Mouse (Mus musculus) bone marrow macrophage, adult 2 months (primary cell): ENCODE measurements around the gene Mier1. TPM values are rescaled to one million over a fixed set of nuclear protein-coding genes. Genes with fewer than 3 reads are reported as not detected.
A peak's percentile ranks its signal among the peaks of the same experiment; 100 is the strongest.

ENCODE experiments used
- H3K27ac ChIP-seq: 2 replicates; pipeline ENCODE4 v1.5.1; 2012; ENCODE audit warnings: low read depth, low read length; ENCODE audit not compliant: insufficient read depth
- H3K4me1 ChIP-seq: 2 replicates; pipeline ENCODE4 v1.6.1; 2012; ENCODE audit warnings: low read length; ENCODE audit not compliant: control insufficient read depth, insufficient read depth
- H3K4me3 ChIP-seq: 2 replicates; pipeline ENCODE4 v1.5.1; 2012; ENCODE audit warnings: mild to moderate bottlenecking, low read length, moderate library complexity; ENCODE audit not compliant: insufficient read depth
- CTCF ChIP-seq: IDR thresholded peaks from 2 replicates; pipeline ENCODE4 v1.5.1; 2012; ENCODE audit warnings: low read depth, mild to moderate bottlenecking, low read length, moderate library complexity
- POLR2A ChIP-seq: IDR thresholded peaks from 2 replicates; pipeline ENCODE4 v1.6.1; 2012; ENCODE audit warnings: mild to moderate bottlenecking, low read depth, low read length, borderline replicate concordance
- polyA plus RNA-seq: library from polyadenylated mRNA; stranded (reverse); fragments of >200 nt; gene quantifications from 2 replicates; pipeline ENCODE4 v1.2.4, GENCODE M21; 2012; ENCODE audit not compliant: missing spikeins, insufficient read depth, insufficient read length

Gene Mier1
- polyA plus RNA-seq, 1 experiment = 67.5 TPM

DNA sequence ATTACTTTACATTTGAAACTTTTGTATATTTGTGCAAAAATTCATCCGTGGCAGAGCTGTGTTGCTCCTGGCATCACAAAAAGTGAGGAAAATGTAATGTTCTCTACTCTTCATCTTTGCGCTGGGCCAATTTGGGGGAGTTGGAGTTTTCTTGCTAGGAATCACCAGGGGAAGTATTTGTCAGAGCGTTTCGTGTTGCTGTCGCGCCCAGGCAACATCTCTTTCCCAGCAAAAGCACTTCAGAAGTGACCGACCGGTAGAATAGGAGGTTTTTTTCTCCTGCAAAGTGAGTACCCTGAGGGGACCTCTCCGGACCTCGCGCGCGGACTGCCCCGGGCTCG, 4.7 kb downstream of the Mier1 start:
- peak overlapping the region; percentile 89 for H3K4me3 ChIP-seq
- TF ChIP-seq CTCF (no peak), POLR2A (no peak)

GRCm38 (mm10) chr4:103119229-103120027, 5.2 kb downstream of the Mier1 start:
- peaks cover 13% of the 10 kb centered on the region for H3K4me1 ChIP-seq
- TF ChIP-seq CTCF (no peak), POLR2A (no peak; the same call in 1 of the 2 replicates)
- peak overlapping the region; percentile 89 for H3K4me3 ChIP-seq
- H3K27ac ChIP-seq = peak overlapping the region; percentile 85

More for the DNA sequence above, 4.7 kb downstream of the Mier1 start:
- Histone ChIP-seq H3K27ac (peak overlapping the region; percentile 34), H3K4me1 (peaks cover 13% of the 10 kb centered on the region)

DNA sequence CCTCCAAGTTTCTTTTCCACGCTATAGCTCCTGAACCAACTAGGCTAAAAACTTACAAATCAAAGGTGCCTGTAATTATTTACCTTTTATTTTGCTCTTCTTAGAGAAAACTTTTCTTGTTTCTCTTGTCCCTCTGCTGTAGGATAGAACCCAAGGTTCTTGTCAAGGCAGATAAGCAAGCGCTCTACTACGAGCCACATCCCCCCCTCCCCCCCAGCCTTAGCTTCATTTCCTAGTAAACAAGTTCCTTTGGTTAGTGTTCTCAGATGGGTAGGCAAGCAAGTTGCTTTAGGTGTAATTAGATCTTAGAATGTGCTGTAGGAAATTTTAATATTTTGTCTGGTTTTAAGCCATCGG, 5.8 kb downstream of the Mier1 start:
- TF ChIP-seq CTCF (no peak), POLR2A (no peak)
- Histone ChIP-seq H3K4me1 (peaks cover 14% of the 10 kb centered on the region), H3K27ac (peak overlapping the region; percentile 85), H3K4me3 (peak overlapping the region; percentile 89)

DNA sequence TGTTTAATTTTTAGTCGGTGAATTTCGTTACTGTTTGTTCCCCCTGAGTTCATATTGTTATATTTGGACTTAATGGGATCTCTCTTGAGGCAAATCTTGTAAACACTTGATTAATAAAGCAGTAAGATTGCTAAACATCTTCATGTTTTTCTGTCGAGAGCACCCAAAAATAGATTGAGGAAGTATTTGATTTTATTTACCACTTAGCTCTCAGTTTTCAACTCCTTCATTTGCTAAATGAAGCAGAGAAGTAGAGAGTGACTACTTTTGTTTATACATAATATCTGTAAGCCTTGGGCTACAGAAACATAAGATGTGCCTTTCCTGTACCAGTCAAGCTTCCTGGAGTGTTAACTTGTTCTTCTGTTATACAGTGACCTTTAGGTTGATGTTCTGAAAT, 6.2 kb downstream of the Mier1 start:
- Histone ChIP-seq H3K4me1 (peaks cover 10% of the 10 kb centered on the region), H3K27ac (peak overlapping the region; percentile 85), H3K4me3 (peak overlapping the region; percentile 89)
- TF ChIP-seq CTCF = no peak

GRCm38 (mm10) chr4:103120874-103121389, 6.7 kb downstream of the Mier1 start:
- TF ChIP-seq POLR2A = no peak
- no peak for TF ChIP-seq CTCF
- peak overlapping the region; percentile 46 for H3K4me3 ChIP-seq
- peak overlapping the region; percentile 69 for H3K27ac ChIP-seq
- H3K4me1 ChIP-seq = peaks cover 8% of the 10 kb centered on the region

- Histone ChIP-seq H3K4me1 (peaks cover 8% of the 10 kb centered on the region), H3K4me3 (peak overlapping the region; percentile 51), H3K27ac (no peak overlapping the region)
- TF ChIP-seq POLR2A = no peak
- no peak for TF ChIP-seq CTCF
Observed at GRCm38 (mm10) chr4:103123086-103123485, 8.9 kb downstream of the Mier1 start.

DNA sequence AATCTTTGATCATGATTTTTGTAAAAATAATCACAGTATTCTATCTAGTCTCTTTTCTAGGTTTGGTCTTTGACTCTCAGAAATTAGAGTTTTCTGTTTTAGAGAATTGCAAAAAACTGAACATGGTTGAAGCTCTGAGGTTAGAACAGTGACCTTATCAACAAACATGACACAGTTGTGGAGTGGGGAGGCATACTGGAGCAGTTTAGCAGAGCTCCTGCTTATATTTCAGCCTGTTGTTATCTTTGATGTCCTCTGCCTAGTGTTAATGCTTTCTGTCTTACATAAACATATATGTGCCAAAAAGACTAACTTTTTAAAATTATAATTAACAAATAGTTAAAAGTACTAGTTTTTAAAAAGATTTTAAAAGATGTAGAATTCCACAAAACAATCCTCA, 9.4 kb downstream of the Mier1 start:
- peaks cover 8% of the 10 kb centered on the region for H3K4me1 ChIP-seq

DNA sequence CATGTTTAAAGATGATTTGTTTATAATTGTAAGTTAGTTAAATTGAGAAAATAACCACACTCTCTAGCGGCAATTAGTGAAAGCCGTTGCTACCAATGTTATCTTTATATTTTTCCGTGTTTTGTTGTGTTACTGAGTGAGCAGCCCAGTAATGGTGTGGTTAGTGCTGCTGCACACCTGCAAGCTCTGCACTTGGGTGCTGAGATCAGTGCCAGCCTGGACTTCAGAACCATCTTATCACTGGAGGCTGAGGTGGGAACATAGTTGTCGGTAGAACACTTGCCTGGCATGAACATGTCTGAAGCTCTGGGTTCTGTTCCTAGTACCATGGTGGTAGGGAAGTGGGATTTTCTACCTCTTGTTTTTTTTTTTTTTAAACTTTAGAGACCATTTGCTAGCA, 12.3 kb downstream of the Mier1 start:
- no peak for TF ChIP-seq POLR2A
- TF ChIP-seq CTCF = no peak
- Histone ChIP-seq H3K4me3 (no peak overlapping the region), H3K4me1 (peaks cover 8% of the 10 kb centered on the region), H3K27ac (no peak overlapping the region)

More for the DNA sequence above, 9.4 kb downstream of the Mier1 start:
- no peak overlapping the region for H3K4me3 ChIP-seq
- no peak for TF ChIP-seq POLR2A
- no peak for TF ChIP-seq CTCF
- no peak overlapping the region for H3K27ac ChIP-seq

DNA sequence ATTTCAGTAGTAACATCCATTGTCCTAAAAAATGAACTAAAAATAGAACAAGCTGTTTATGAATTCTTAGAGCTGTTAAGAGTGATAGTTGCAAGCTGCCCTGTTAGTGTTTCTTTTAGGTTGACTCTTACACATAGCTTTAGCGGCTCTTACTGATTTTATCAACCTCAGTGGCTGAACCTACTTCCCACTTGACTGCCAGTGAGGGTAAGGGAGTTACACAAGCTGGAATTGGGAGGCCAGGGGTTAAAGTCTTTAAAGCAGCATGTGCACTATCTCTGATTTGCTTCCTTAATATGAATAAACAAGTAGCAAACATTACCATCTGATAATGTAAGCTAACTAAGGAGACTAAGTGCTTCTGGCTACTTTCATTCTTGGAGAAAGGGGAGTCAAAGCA, 22.8 kb downstream of the Mier1 start:
- no peak for TF ChIP-seq CTCF
- no peak for TF ChIP-seq POLR2A
- H3K4me1 ChIP-seq = no peaks in the 10 kb centered on the region

GRCm38 (mm10) chr4:103146339-103146738, 32.1 kb downstream of the Mier1 start:
- Histone ChIP-seq H3K4me3 (no peak overlapping the region), H3K4me1 (no peaks in the 10 kb centered on the region), H3K27ac (no peak overlapping the region)
- peak; percentile 63 for TF ChIP-seq CTCF
- TF ChIP-seq POLR2A = no peak

More for the DNA sequence above, 22.8 kb downstream of the Mier1 start:
- Histone ChIP-seq H3K27ac (no peak overlapping the region), H3K4me3 (no peak overlapping the region)
